Mouse (Mus musculus) liver, embryonic 14.5 days (tissue): Measurements from ENCODE around the gene Smim26.

ENCODE experiments used
- CTCF ChIP-seq: IDR thresholded peaks from 2 replicates; pipeline ENCODE4 v1.5.1; 2016; ENCODE audit warnings: antibody characterized with exemption, low read depth, control low read depth
- EP300 ChIP-seq: IDR thresholded peaks from 2 replicates; pipeline ENCODE4 v1.6.1; 2016; ENCODE audit warnings: antibody characterized with exemption, low read depth

DNA sequence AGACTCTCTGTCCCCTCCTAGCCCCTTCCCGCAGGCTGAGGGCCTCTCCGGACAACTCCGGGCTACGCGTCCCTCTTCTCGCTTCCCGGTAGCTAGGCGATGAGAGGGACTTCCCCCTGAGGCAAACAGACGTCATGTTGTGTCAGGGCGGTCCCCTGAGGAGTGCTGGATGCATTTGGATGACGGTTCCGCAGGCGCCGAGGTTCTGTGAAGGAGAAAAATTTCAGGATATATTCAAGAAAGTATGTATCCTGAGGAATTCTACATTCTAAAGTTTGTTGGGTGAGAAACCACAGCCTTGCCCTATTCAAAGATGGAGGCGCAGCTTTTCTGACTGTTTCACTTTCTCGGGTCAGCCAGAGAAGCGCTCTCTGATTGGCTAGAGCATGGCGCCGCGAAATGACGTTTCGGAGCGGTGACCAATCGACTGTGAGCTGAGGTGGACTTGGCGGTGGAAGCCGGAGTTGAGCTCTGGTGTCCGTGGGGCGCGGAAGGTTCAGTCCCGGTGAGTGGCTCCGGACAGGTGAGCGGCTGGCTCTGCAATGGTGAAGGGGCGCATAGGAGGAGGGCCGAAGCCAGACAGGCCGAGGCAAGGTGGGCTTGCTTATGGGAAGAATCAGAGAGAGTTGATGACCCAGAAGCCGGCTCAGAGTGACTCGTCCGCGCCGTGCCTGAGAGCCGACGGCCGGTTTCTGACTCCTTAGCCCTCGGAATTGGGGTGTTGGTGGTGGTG is 37.9 kb upstream of the Smim26 start, which contains the start of gene Sec23b:
- TF ChIP-seq CTCF (no peak), EP300 (no peak)
